Mouse (Mus musculus): Measurements from ENCODE around the gene Slc25a23. TPM values are rescaled to one million over a fixed set of nuclear protein-coding genes. Genes with fewer than 3 reads are reported as not detected.

Slc25a23 gene
- total and polyA plus RNA-seq, 2 experiments, result 54.9 to 212 TPM

DNA sequence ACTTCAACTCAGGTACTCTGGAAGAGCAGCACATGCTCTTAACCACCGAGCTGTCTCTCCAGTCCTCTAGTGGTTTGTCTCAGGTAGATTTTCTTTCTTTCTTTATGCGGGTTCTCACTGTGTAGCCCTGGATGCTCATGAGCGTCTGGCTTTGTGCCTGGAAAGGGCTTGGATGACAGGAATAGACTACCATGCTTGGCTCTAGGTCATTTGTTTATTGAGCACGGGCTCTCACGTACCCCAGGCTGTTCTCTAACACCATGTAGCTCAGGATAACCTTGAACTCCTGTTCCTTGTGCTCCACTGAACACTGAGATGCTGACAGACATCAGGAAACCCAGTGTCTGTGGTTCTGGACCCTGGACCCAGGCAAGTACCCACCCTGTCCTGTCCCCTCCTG is 22.8 kb upstream of the Slc25a23 start:
- TF ChIP-seq POLR2A (IDR thresholded peaks at IDR 0.05; ENCODE audit: extremely low read depth, insufficient read depth, low read length), result no peak
- TF ChIP-seq CTCF (IDR thresholded peaks at IDR 0.05; ENCODE audit: low read depth, low read length), result no peak
- WGBS, result 72% methylated on average over 5 of the region's 5 CpGs
- Histone ChIP-seq H3K4me1 (ENCODE audit: control insufficient read depth, insufficient read depth, low read length) (no peaks in the 10 kb centered on the region), H3K4me3 (ENCODE audit: insufficient read depth, low read depth, low read length) (no peak overlapping the region), H3K9ac (ENCODE audit: low read depth, low read length) (no peak overlapping the region), H3K27me3 (ENCODE audit: control insufficient read depth, insufficient read depth, low read length) (0 out of 2 replicates have a peak, but pooled peaks cover 4% of the 10 kb centered on the region), H3K79me2 (ENCODE audit: control insufficient read depth, insufficient read depth, low read length) (no peaks in the 10 kb centered on the region), H3K36me3 (ENCODE audit: control insufficient read depth, insufficient read depth, low read length) (no peaks in the 10 kb centered on the region), H3K27ac (replicated peaks; ENCODE audit: insufficient read depth, low read depth, low read length) (no peak overlapping the region)
- no peak for DNase-seq (ENCODE audit: extremely low read depth, low read depth, low spot score)

DNA sequence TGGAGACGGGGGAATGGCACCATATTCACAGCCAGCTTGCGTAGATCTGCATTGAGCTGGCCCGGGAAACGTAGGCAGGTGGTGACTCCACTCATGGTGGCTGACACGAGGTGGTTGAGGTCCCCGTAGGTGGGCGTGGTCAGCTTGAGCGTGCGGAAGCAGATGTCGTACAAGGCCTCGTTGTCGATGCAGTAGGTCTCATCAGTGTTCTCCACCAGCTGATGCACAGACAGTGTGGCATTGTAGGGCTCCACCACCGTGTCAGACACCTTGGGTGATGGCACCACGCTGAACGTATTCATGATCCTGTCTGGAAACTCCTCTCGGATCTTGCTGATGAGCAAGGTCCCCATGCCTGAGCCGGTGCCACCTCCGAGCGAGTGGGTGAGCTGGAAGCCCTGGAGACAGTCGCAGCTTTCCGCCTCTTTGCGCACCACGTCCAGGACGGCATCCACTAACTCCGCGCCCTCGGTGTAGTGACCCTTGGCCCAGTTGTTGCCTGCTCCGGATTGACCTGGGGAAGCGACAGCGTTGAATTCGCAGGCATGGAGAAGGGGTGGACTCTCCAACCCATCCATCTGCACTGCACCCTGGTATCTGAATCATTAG is 21.7 kb upstream of the Slc25a23 start:
- Histone ChIP-seq H3K4me1 (ENCODE audit: control insufficient read depth, insufficient read depth, low read length) (no peaks in the 10 kb centered on the region), H3K79me2 (ENCODE audit: control insufficient read depth, insufficient read depth, low read length) (no peaks in the 10 kb centered on the region), H3K9ac (ENCODE audit: low read depth, low read length) (no peak overlapping the region), H3K27me3 (ENCODE audit: control insufficient read depth, insufficient read depth, low read length) (no peaks in the 10 kb centered on the region), H3K27ac (replicated peaks; ENCODE audit: insufficient read depth, low read depth, low read length) (no peak overlapping the region), H3K4me3 (ENCODE audit: insufficient read depth, low read depth, low read length) (no peak overlapping the region), H3K36me3 (ENCODE audit: control insufficient read depth, insufficient read depth, low read length) (no peaks in the 10 kb centered on the region)
- DNase-seq (ENCODE audit: extremely low read depth, low read depth, low spot score), result no peak
- TF ChIP-seq CTCF (IDR thresholded peaks at IDR 0.05; ENCODE audit: low read depth, low read length) (no peak), POLR2A (IDR thresholded peaks at IDR 0.05; ENCODE audit: extremely low read depth, insufficient read depth, low read length) (no peak)
- WGBS, result 93% methylated on average over 31 of the region's 31 CpGs

DNA sequence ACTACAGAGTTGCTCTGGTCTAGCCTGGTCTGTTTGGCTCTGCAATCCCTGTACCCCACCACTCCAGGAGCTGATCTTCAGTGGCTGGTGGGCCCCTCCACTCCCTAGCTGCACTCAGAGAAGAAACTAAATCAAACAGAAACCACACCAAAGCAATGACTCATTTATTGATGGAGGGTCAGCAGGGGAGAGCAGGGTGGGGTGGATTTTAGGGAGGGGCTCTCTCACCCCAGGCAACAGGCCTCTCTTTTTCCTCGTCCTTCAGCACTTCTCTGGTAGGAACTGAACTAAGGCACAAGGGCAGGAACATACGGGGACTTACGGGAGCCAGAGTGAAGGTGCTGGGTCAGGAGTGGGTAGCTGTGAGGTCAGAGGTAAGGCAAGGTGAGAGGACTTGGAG is 20.3 kb upstream of the Slc25a23 start:
- Histone ChIP-seq H3K4me3 (ENCODE audit: insufficient read depth, low read depth, low read length) (no peak overlapping the region), H3K27me3 (ENCODE audit: control insufficient read depth, insufficient read depth, low read length) (no peaks in the 10 kb centered on the region), H3K9ac (ENCODE audit: low read depth, low read length) (no peak overlapping the region), H3K4me1 (ENCODE audit: control insufficient read depth, insufficient read depth, low read length) (no peaks in the 10 kb centered on the region), H3K36me3 (ENCODE audit: control insufficient read depth, insufficient read depth, low read length) (no peaks in the 10 kb centered on the region), H3K27ac (replicated peaks; ENCODE audit: insufficient read depth, low read depth, low read length) (no peak overlapping the region), H3K79me2 (ENCODE audit: control insufficient read depth, insufficient read depth, low read length) (no peaks in the 10 kb centered on the region)
- 89% methylated on average over 3 of the region's 3 CpGs for WGBS
- DNase-seq (ENCODE audit: extremely low read depth, low read depth, low spot score), result no peak
- TF ChIP-seq POLR2A (IDR thresholded peaks at IDR 0.05; ENCODE audit: extremely low read depth, insufficient read depth, low read length) (no peak), CTCF (IDR thresholded peaks at IDR 0.05; ENCODE audit: low read depth, low read length) (no peak)

DNA sequence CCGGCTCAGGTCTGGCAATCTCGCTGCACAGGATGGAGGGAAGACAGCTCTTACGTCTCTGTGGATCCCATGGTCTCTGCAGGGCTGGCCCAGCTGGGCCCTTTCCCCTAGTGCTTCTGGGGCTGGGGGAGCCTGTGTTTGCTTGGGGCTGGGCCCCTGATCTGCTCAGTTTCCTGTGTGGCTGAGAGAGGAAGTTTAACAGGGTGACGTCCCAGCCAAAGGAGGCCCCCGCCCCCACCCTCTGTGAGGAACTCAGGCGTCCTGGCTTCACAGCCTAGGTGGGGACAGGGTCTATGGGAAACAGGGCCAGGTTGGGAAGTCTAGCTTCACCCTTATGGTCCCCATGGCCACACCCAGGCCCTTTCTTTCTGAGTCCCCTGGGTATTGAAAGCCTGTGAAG is 18.7 kb upstream of the Slc25a23 start, which contains the start of gene Dennd1c:
Gene Dennd1c (minus strand): TSS at position 179 of the 400 bp plus-strand sequence.
- DNase-seq (ENCODE audit: extremely low read depth, low read depth, low spot score), result no peak
- 67% methylated on average over 6 of the region's 6 CpGs for WGBS
- H3K79me2 ChIP-seq (ENCODE audit: control insufficient read depth, insufficient read depth, low read length), result no peaks in the 10 kb centered on the region
- no peaks in the 10 kb centered on the region for H3K36me3 ChIP-seq (ENCODE audit: control insufficient read depth, insufficient read depth, low read length)
- no peaks in the 10 kb centered on the region for H3K27me3 ChIP-seq (ENCODE audit: control insufficient read depth, insufficient read depth, low read length)
- 0 out of 2 replicates have a peak, but pooled peaks have one; percentile 30 for TF ChIP-seq POLR2A (IDR thresholded peaks at IDR 0.05; ENCODE audit: extremely low read depth, insufficient read depth, low read length)
- no peak for TF ChIP-seq CTCF (IDR thresholded peaks at IDR 0.05; ENCODE audit: low read depth, low read length)
- H3K9ac ChIP-seq (ENCODE audit: low read depth, low read length), result peak within 1 kb of the TSS; percentile 58; the same call in 1 of the 2 replicates
- H3K4me3 ChIP-seq (ENCODE audit: insufficient read depth, low read depth, low read length), result peak within 1 kb of the TSS; percentile 54
- no peaks in the 10 kb centered on the region for H3K4me1 ChIP-seq (ENCODE audit: control insufficient read depth, insufficient read depth, low read length)
- H3K27ac ChIP-seq (replicated peaks; ENCODE audit: insufficient read depth, low read depth, low read length), result no peak within 1 kb of the TSS; the same call in 1 of the 2 replicates

DNA sequence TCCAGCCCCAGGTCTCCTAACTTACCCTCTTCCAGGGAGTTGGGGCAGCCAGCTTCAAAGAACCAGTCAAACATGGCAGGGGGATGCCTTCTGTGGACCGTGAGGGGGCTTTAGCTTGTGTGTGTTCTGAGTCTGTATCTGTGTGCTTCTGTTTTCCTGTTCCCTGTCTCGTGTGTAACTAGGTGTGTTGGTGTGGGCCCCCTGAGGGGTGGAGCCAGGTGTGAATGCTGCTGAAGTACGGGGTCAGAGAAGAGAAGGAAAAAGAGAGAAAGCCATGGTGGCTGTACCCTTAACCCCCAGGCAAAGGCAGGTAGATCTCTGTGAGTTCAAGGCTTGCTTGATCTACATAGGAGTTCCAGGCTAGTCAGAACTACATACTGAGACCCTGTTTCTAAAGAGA is 17.3 kb upstream of the Slc25a23 start:
- no peak overlapping the region for H3K4me3 ChIP-seq (ENCODE audit: insufficient read depth, low read depth, low read length)
- DNase-seq (ENCODE audit: extremely low read depth, low read depth, low spot score), result no peak
- no peaks in the 10 kb centered on the region for H3K79me2 ChIP-seq (ENCODE audit: control insufficient read depth, insufficient read depth, low read length)
- H3K9ac ChIP-seq (ENCODE audit: low read depth, low read length), result no peak overlapping the region
- no peaks in the 10 kb centered on the region for H3K36me3 ChIP-seq (ENCODE audit: control insufficient read depth, insufficient read depth, low read length)
- H3K4me1 ChIP-seq (ENCODE audit: control insufficient read depth, insufficient read depth, low read length), result no peaks in the 10 kb centered on the region
- no peaks in the 10 kb centered on the region for H3K27me3 ChIP-seq (ENCODE audit: control insufficient read depth, insufficient read depth, low read length)
- no peak for TF ChIP-seq CTCF (IDR thresholded peaks at IDR 0.05; ENCODE audit: low read depth, low read length)
- TF ChIP-seq POLR2A (IDR thresholded peaks at IDR 0.05; ENCODE audit: extremely low read depth, insufficient read depth, low read length), result no peak
- H3K27ac ChIP-seq (replicated peaks; ENCODE audit: insufficient read depth, low read depth, low read length), result no peak overlapping the region
- WGBS, result 77% methylated on average over 3 of the region's 3 CpGs

DNA sequence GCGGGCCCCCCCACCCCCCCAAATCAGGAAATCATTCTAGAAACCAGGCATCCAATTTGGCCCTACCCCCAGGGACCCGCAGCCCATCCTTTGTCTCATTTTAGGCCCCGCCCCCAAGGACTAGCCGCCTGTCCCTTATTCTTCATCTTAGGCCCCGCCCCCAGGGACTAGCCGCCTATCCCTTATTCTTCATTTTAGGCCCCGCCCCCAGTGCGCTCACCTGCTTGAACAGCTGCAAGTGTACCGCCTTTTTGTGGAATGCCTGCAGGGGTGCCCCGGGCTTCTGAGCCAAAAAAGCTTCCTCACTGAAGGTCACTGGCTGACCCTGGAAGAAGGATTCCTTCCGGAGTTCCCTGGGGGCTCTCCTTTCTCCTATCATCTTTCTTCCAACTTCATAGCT is 11.0 kb upstream of the Slc25a23 start:
- no peaks in the 10 kb centered on the region for H3K36me3 ChIP-seq (ENCODE audit: control insufficient read depth, insufficient read depth, low read length)
- no peak overlapping the region for H3K27ac ChIP-seq (replicated peaks; ENCODE audit: insufficient read depth, low read depth, low read length)
- H3K9ac ChIP-seq (ENCODE audit: low read depth, low read length), result no peak overlapping the region
- H3K4me1 ChIP-seq (ENCODE audit: control insufficient read depth, insufficient read depth, low read length), result no peaks in the 10 kb centered on the region
- no peaks in the 10 kb centered on the region for H3K27me3 ChIP-seq (ENCODE audit: control insufficient read depth, insufficient read depth, low read length)
- H3K4me3 ChIP-seq (ENCODE audit: insufficient read depth, low read depth, low read length), result no peak overlapping the region
- DNase-seq (ENCODE audit: extremely low read depth, low read depth, low spot score), result no peak
- TF ChIP-seq CTCF (IDR thresholded peaks at IDR 0.05; ENCODE audit: low read depth, low read length) (no peak), POLR2A (IDR thresholded peaks at IDR 0.05; ENCODE audit: extremely low read depth, insufficient read depth, low read length) (no peak)
- H3K79me2 ChIP-seq (ENCODE audit: control insufficient read depth, insufficient read depth, low read length), result no peaks in the 10 kb centered on the region
- WGBS, result 12% methylated on average over 11 of the region's 11 CpGs

Measured in liver, adult 2 months (tissue).